Mouse (Mus musculus): ENCODE results near the gene Mlf1. TPM values are rescaled to one million over a fixed set of nuclear protein-coding genes. Genes with fewer than 3 reads are reported as not detected.

Mlf1 gene
- 1 to 10 TPM in 1 of 2 experiments, under 1 TPM in 1; 0.88 to 1.0 TPM for total RNA-seq (2021)
- long read RNA-seq, experiment 1, partial matches to known transcripts = 0 of 4 reads
- long read RNA-seq, experiment 1, other reads (novel, unspliced or antisense) = 0 of 4 reads
- long read RNA-seq, experiment 2, partial matches to known transcripts = 0 of 1 reads
- long read RNA-seq, experiment 2, other reads (novel, unspliced or antisense) = 0 of 1 reads

GRCm38 (mm10) chr3:67373872-67374271 lies at the start of gene Mlf1:
Gene Mlf1 (plus strand): TSS chr3:67374097.
- DNase-seq (ENCODE audit: low spot score in 2 of 2) = peak; percentile 89 to 92

- DNase-seq (ENCODE audit: low spot score in 2 of 2) = no peak
These were observed 34.3 kb upstream of the Mlf1 start for GRCm38 (mm10) chr3:67339558-67339957.

- DNase-seq (ENCODE audit: low spot score in 2 of 2) = no peak
These were observed 33.0 kb upstream of the Mlf1 start for GRCm38 (mm10) chr3:67340921-67341320.

GRCm38 (mm10) chr3:67343004-67343662 lies 30.8 kb upstream of the Mlf1 start:
- DNase-seq (ENCODE audit: low spot score in 2 of 2) = no peak

GRCm38 (mm10) chr3:67344599-67344998 lies 29.3 kb upstream of the Mlf1 start:
- DNase-seq (ENCODE audit: low spot score in 2 of 2) = peak; percentile 64 to 70

- DNase-seq (ENCODE audit: low spot score in 2 of 2) = no peak
These were observed 27.2 kb upstream of the Mlf1 start for GRCm38 (mm10) chr3:67346674-67347073.

- DNase-seq (ENCODE audit: low spot score in 2 of 2) = no peak
These were observed 22.3 kb upstream of the Mlf1 start for GRCm38 (mm10) chr3:67351406-67352127.

GRCm38 (mm10) chr3:67352128-67352762 lies 21.7 kb upstream of the Mlf1 start:
- DNase-seq (ENCODE audit: low spot score in 2 of 2) = peak; percentile 28 to 61

- DNase-seq (ENCODE audit: low spot score in 2 of 2) = no peak
These were observed 21.1 kb upstream of the Mlf1 start for GRCm38 (mm10) chr3:67352763-67353149.

- no peak for DNase-seq (ENCODE audit: low spot score in 2 of 2)
These were observed 15.5 kb upstream of the Mlf1 start for GRCm38 (mm10) chr3:67358376-67358775.

GRCm38 (mm10) chr3:67366087-67366892 lies 7.6 kb upstream of the Mlf1 start:
- DNase-seq (ENCODE audit: low spot score in 2 of 2) = no peak

GRCm38 (mm10) chr3:67367481-67367880 lies 6.4 kb upstream of the Mlf1 start:
- DNase-seq (ENCODE audit: low spot score in 2 of 2) = no peak

- no peak for DNase-seq (ENCODE audit: low spot score in 2 of 2)
These were observed 4.4 kb upstream of the Mlf1 start for GRCm38 (mm10) chr3:67369407-67370079.

- DNase-seq (ENCODE audit: low spot score in 2 of 2) = no peak
These were observed 1.7 kb upstream of the Mlf1 start for GRCm38 (mm10) chr3:67372194-67372593.

- DNase-seq (ENCODE audit: low spot score in 2 of 2) = no peak
These were observed 1.1 kb upstream of the Mlf1 start for GRCm38 (mm10) chr3:67372781-67373180.

GRCm38 (mm10) chr3:67374360-67374778 lies 472 bp downstream of the Mlf1 start:
- DNase-seq (ENCODE audit: low spot score in 2 of 2) = no peak

GRCm38 (mm10) chr3:67375063-67375462 lies 1.2 kb downstream of the Mlf1 start, which contains the start of gene Gm17402:
Gene Gm17402 (minus strand): TSS chr3:67375163.
- DNase-seq (ENCODE audit: low spot score in 2 of 2) = no peak

GRCm38 (mm10) chr3:67378215-67378614 lies 4.3 kb downstream of the Mlf1 start:
- no peak for DNase-seq (ENCODE audit: low spot score in 2 of 2)

GRCm38 (mm10) chr3:67429338-67429998 lies 55.6 kb downstream of the Mlf1 start:
- no peak for DNase-seq (ENCODE audit: low spot score in 2 of 2)

GRCm38 (mm10) chr3:67429999-67430380 lies 56.1 kb downstream of the Mlf1 start, which contains the start of gene Gfm1:
Gene Gfm1 (plus strand): TSS chr3:67430096.
- DNase-seq (ENCODE audit: low spot score in 2 of 2) = peak; percentile 92 to 94

Data from left cerebral cortex, adult 18-20 months (tissue).